Mouse (Mus musculus) heart, postnatal 4 days (tissue): ENCODE results near the gene Ywhah. TPM values are rescaled to one million over a fixed set of nuclear protein-coding genes. Genes with fewer than 3 reads are reported as not detected.
"Not testable (repeated sequence)": the region's sequence is repeated elsewhere in the genome, so short reads cannot be mapped to it uniquely, and the experiment has no call there.

Experiments used
- DNase-seq: peaks from one replicate; pipeline ENCODE4 v3.0.0; 2021
- total RNA-seq, 2 experiments: library from RNA; stranded (reverse); gene quantifications; 2 replicates each; pipeline ENCODE4 v1.2.3; 2021

The Ywhah gene
- total RNA-seq, 2 experiments from 2014 or later, result 216 to 229 TPM

GRCm38 (mm10) chr5:33011132-33012106 lies 7.2 kb upstream of the Ywhah start:
- DNase-seq, result no peak

- DNase-seq, result no peak
Observed at GRCm38 (mm10) chr5:33014096-33014495, 4.5 kb upstream of the Ywhah start.

GRCm38 (mm10) chr5:33015579-33015978 lies 3.0 kb upstream of the Ywhah start:
- DNase-seq, result no peak

- no peak for DNase-seq
Observed at GRCm38 (mm10) chr5:33018189-33018560, 441 bp upstream of the Ywhah start.

GRCm38 (mm10) chr5:33019426-33019821 lies 808 bp downstream of the Ywhah start:
- DNase-seq, result no peak

- peak; percentile 31 for DNase-seq
Observed at GRCm38 (mm10) chr5:33021622-33022021, 3.0 kb downstream of the Ywhah start.

GRCm38 (mm10) chr5:33023337-33023736 lies 4.7 kb downstream of the Ywhah start:
- no peak for DNase-seq

- DNase-seq, result no peak
Observed at GRCm38 (mm10) chr5:33024474-33024873, 5.9 kb downstream of the Ywhah start.

GRCm38 (mm10) chr5:33028656-33029055 lies 10.0 kb downstream of the Ywhah start:
- DNase-seq, result no peak

GRCm38 (mm10) chr5:33030425-33031175 lies 12.0 kb downstream of the Ywhah start:
- no peak for DNase-seq

GRCm38 (mm10) chr5:33032036-33032773 lies 13.6 kb downstream of the Ywhah start:
- DNase-seq, result no peak

GRCm38 (mm10) chr5:33033121-33033520 lies 14.5 kb downstream of the Ywhah start:
- peak; percentile 87 for DNase-seq

- DNase-seq, result not testable (repeated sequence)
Observed at GRCm38 (mm10) chr5:33033633-33034032, 15.0 kb downstream of the Ywhah start.

- no peak for DNase-seq
Observed at GRCm38 (mm10) chr5:33034100-33034499, 15.5 kb downstream of the Ywhah start.

- no peak for DNase-seq
Observed at GRCm38 (mm10) chr5:33034916-33035315, 16.3 kb downstream of the Ywhah start.

- DNase-seq, result no peak
Observed at GRCm38 (mm10) chr5:33038656-33039509, 20.3 kb downstream of the Ywhah start.

GRCm38 (mm10) chr5:33039510-33039911 lies 20.9 kb downstream of the Ywhah start:
- DNase-seq, result peak; percentile 86

- not testable (repeated sequence) for DNase-seq
Observed at GRCm38 (mm10) chr5:33040735-33041134, 22.1 kb downstream of the Ywhah start.

GRCm38 (mm10) chr5:33043397-33043796 lies 24.8 kb downstream of the Ywhah start:
- DNase-seq, result no peak

GRCm38 (mm10) chr5:33044636-33045315 lies 26.2 kb downstream of the Ywhah start:
- DNase-seq, result no peak

GRCm38 (mm10) chr5:33045316-33045705 lies 26.7 kb downstream of the Ywhah start:
- no peak for DNase-seq
